Mouse (Mus musculus) left cerebral cortex, adult 9 months (tissue): ENCODE results near the gene Stag2.
A peak's percentile ranks its signal among the peaks of the same experiment; 100 is the strongest.

Source experiments
- DNase-seq, 2 experiments: peaks; one replicate each; pipeline ENCODE4 v3.0.0; 2022; ENCODE audit warnings: low spot score in 2 of 2

The Stag2 gene

GRCm38 (mm10) chrX:42148788-42149556 is at the start of gene Stag2:
Gene Stag2, plus strand, starts transcription at chrX:42149317.
- DNase-seq: peak; percentile 50 to 79

DNA sequence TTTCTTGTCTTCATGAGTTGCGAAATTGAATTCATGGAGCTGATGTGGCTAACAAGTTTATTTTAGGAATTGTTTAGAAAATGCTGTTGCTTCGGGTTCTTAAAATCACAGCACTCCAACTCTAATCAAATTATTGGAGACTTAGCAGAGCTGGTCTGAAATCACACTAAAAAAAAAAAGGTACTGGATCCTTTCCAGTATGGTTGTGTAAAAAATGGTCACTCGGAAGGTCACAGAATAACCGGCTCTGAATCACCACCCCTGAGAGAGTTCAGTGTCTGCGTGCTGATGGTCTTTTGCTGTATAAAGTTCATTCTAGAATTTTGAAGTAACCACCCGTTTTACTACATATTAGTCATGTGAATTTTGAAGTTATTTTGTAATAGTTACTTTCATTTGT is 42.0 kb upstream of the Stag2 start:
- DNase-seq: no peak

- DNase-seq: no peak
Measured at GRCm38 (mm10) chrX:42110585-42110984, 38.5 kb upstream of the Stag2 start.

DNA sequence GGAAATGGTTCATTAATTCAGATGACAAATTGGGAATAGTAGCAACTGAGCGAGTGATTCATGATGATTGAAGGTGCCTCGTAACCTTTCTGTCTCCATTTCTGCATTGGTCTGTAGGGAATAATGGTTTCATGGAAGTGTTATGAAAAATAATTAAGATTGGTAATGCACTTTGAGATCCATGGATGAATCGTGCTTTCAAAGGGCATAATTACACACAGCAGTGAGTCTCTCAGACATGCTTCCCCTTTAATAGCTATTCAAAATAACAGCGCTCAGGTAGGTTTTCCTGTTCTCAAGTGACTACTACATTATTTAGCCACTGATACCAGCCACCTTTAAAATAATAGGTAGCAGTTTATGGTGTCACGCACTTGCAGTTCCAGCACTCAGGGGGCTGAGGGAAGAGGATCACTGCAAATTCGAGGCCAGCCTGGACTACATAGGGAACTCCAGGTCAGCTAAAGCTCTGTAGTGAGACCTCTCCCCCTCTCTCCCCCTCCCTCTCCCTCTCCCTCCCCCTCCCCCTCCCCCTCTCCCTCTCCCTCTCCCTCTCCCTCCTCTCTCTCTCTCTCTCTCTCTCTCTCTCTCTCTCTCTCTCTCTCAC is 29.6 kb upstream of the Stag2 start:
- DNase-seq: no peak

GRCm38 (mm10) chrX:42124963-42125697 is 24.0 kb upstream of the Stag2 start:
- DNase-seq: no peak

DNA sequence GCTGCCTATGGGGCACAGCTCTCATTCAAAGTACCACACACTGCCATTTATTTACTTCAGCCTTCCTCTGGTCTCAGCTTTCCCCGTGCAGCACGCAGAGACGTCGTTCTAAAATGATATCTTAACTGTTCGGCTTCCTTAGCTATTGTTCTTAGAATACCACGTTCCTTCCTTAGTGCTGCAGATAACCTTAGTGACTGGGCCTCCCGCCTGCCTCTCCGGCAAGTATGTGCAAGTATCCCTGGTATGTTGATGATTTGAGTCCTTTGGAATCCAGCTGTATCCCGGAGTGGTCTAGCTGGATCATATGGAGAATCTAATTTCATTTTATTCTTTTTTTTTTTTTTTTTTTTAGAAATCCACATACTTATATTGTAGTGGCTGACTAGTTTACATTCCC is 9.2 kb upstream of the Stag2 start:
- DNase-seq: no peak

DNA sequence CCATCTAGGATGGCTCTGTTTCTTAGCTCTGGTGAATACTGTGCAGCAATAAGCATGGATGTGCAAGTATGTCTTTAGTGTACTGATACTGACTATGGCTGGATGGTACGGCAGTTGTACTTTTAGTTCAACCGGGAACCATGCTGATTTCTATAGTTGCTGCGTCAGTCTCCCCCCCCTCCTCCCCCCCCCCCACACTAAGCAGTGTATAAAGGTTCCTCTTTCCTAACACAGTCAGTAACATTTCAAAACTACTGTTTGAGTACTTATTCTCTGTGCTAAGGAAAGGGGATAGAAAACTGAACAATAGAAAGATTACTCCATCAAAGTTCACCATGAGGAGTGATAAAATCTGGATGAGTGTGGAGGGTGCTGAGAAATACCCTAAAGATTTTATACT is 6.5 kb upstream of the Stag2 start:
- no peak for DNase-seq

GRCm38 (mm10) chrX:42143991-42144390 is 5.1 kb upstream of the Stag2 start:
- no peak for DNase-seq

GRCm38 (mm10) chrX:42148016-42148451 is 1.1 kb upstream of the Stag2 start:
- no peak for DNase-seq

DNA sequence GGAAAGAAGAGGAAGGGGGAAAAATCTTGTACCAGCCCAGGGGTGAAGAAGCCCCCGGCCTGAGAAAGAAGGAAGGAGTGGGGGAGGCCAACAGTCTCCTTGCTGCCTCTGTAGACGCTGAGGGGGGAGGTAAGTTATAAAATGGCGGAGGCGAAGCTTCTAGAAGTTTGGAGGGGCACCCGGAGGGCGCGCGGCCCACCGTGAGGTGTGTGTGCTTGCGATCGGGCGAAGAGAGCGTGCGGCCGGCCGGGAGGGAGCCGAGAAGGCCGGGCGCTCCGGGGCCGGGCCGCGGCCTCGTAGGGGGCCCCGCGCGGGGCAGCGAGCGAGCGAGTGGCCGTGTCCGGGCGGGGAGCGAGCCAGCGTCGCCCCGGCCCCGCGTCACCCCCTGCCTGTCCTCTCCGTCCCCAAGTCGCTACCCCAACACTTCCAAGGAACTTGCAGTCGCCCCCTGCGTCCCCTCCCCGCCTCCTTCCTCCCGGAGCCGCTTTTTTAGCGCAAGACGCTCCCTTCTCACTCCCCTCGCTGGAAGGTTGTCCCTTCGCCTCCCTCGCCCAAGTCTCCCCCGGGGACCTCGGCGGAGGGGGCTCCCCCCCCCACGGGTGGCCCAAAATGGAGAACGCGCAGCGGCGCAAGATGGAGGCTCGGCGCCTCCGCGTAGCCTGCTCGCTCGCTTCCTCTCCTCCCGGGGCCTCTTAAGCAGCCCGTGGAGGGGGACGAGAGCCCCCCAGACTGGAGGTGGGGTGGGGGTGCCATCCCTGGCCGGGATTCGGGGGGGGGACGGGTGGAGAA is 634 bp downstream of the Stag2 start:
- peak in 1 of 2 experiments; percentile 12 for DNase-seq

DNA sequence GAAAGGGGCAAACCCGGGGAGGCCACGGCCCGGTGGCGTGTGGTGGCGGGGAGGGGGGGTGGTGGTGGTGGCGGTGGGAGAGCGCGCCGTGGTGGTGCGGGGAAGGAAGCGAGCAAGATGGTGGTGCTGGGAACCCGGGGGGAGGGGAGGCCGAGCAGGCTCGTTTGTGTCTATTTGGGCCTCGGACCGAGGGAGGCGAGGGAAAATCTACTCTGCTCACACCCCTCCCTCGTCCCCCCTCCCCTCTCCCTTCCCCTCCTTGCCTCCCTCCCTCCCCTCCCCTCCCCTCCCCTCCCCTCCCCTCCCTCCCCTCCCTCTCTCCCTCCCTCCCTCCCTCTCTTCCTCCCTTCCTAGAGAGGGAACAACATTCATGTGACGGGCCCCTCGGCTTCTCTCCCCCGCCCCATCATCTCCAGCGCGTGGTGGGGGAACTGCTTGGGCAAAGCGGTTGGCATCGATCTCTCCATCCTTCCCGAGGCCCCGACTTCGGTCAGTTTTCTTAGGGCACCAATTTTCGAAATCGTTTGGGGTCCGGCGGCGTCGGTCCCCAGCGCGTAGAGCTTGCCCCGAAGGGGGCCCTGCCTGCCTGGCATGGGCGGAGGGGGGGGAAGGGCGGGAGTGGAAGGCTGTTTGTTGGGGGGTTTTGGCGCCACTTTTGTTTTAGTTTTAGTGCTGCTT is 1.4 kb downstream of the Stag2 start:
- DNase-seq: peak in 1 of 2 experiments; percentile 61

DNA sequence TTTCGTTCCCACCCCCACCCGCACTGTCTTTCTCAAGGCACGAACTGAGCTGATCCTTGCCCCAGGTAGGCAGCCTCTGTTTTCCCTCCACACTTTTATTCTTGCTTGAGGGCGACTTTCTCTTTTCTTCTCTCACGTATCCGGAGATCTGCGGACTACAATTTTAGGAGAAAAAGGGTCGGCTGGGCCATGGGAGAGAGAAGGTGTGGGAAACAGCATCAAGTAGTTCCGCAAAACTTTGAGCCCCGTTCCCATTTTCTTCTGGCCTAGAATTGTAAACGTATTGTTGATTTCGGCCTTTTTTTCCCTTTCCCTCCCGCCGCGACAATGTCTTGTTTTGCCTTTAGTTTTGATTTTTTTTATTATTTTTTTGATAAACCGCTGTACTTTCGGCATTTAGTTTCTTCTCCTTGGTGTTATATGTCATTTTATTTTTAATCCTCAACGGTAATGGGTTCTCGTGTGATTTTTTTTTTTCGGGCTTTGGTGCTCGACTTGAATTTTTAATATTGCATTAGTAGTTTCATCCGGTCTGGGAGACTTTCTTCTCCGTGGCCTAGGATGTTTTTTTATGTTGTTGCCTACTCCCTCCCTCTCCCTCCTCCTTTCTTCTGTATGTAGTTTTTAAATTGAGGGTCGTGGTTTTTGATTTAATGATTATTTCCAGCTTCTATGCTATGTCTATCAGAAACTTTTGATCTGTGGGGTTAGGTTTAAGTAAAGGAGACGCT is 2.1 kb downstream of the Stag2 start:
- DNase-seq: no peak

DNA sequence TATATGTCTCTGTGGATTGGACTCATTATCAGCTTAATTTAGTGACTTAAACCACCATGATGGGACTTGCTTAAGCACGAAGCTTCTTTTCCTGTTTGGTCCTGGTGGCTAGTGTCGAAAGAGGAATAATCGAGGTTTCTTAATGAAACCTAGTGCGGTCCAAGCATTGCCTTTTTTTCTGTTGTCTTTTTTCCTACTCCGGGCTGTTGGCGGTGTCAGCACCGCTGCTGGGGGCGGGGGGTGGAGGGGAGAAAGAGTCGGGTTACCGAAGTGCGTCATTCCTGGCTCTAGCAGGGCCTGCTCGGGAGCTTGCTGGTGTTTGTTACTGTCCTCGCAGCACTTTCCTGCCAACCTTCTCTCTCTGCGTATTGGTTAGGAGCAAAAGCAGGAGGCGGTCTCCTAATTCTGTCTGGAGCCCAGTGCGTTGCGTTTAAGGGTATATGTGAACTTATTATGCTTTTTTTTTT is 2.8 kb downstream of the Stag2 start:
- peak; percentile 44 to 72 for DNase-seq

- no peak for DNase-seq
Measured at GRCm38 (mm10) chrX:42153056-42153455, 3.9 kb downstream of the Stag2 start.

- no peak for DNase-seq
Measured at GRCm38 (mm10) chrX:42165455-42165854, 16.3 kb downstream of the Stag2 start.

- no peak for DNase-seq
Measured at GRCm38 (mm10) chrX:42170811-42171210, 21.7 kb downstream of the Stag2 start.

DNA sequence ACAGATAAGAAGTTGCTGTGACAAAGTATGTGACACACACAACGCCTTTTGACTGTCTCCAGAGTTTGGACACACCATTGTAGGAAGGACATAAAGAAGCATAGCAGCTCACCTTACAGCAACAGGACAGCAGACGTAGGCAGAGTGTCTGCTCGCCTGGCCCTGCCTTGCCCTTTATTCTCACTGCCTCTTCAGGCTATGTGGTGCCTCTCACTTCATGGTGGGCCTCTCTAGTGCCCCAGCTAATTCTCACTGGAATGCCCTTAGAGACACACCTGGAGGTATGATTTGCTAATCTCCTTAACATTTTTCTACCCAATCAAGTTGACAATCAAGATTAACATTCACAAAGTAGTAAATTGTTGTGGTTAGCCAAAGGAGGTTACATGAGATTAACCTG is 38.5 kb downstream of the Stag2 start:
- DNase-seq: no peak

DNA sequence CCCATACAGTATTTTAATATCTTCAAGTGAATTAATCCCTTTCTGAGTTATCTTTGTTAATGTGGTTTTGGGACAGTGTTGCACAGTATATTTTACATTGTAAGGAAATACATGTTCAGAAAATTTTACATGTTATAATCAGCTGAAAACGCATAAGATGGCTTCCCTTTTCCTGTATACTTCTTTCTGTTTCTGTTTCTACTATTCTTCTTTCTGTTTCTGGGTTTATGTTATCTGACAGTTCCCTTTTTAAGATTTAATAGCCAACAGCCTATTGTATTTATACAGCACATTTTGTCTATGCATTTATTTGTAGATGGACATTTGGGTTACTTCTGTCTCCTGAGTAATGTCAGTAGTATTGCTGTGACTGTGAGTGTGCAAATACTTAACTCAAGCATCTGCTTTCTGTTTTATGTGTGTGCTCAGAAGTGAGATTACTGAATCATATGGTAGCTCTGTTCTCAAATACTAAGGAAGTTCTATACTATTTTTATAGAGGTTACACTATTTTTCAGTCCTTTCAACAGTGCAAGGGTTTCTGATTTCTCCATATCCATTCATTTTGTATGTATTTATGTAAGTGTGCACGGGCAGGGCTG is 39.8 kb downstream of the Stag2 start:
- no peak for DNase-seq

DNA sequence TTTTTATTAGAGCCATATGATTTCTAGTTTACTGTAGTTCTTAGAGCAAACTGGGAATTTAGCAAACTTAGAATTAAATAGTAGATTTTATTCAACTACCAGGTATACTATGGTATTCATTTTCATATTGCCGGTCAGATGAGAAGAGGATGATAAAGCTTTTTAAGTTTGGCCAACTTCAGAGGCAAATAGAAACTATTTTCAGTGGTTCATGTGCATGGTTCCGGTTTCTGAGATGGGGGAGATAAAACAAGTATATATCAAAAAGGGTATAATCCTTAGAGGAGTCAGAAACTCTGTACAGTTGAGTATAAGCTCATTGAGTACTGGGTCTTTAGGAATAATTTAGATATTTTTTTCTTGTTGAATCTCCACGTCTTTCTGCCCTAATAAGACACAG is 45.5 kb downstream of the Stag2 start:
- no peak for DNase-seq

DNA sequence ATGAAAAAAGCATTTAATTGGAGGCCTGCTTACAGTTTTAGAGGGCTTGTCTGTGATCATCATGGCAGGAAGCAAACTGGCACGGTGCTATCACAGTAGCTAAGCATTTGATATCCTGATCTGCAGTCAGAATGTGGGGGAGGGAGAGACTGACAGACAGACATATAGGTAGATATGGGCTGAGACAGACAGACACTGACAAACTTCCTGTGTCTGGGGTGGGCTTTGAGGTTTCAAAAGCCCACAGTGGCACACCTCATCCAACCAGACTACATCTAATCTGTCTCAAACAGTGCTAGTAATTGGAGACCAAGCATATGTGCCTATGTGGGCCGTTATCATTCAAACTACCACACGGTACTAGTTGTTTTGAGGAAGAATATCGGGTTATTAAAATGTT is 53.4 kb downstream of the Stag2 start:
- DNase-seq: no peak
